Mouse (Mus musculus): ENCODE data around the gene Larp1.

Larp1 gene

DNA sequence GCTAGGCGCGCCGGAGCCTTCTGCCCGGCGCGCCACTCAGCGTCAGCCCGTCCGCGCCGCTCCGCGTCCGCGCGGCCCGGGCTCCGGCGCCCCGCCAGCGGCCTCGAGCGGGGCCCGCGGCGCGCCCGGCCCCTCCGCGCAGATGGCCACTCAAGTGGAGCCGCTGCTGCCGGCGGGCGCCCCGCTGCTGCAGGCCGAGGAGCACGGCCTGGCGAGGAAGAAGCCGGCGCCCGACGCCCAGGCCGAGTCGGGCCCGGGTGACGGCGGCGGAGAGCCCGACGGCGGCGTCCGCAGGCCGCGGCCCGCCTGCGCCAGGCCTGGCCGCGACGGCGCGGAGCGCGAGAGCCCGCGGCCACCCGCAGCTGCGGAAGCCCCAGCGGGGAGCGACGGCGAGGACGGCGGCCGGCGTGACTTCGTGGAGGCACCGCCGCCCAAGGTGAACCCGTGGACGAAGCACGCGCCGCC is at the start of gene Larp1:
Gene Larp1 (plus strand): TSS at position 14 of the 465 bp plus-strand sequence.
- DNase-seq (ENCODE audit: low spot score), result no peak

DNA sequence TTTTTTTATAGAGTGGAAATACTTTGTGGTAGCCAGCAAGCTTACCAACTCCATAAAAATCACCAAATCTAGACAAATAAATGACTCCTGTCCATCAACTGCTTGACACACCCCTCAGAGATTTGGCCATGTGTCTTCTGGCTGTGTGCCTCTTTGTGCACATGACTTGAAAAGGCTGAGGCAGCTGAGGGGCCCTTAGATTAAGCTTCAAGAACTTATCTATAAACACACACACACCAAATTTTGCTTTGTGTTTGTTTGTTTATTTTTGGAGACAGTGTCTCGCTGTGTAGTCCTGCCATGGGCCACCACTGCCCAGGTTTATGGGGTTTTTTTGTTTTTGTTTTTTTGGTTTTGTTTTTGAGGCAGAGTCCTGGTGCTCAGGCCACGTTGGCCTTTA is 48.9 kb upstream of the Larp1 start:
- no peak for DNase-seq (ENCODE audit: low spot score)

DNA sequence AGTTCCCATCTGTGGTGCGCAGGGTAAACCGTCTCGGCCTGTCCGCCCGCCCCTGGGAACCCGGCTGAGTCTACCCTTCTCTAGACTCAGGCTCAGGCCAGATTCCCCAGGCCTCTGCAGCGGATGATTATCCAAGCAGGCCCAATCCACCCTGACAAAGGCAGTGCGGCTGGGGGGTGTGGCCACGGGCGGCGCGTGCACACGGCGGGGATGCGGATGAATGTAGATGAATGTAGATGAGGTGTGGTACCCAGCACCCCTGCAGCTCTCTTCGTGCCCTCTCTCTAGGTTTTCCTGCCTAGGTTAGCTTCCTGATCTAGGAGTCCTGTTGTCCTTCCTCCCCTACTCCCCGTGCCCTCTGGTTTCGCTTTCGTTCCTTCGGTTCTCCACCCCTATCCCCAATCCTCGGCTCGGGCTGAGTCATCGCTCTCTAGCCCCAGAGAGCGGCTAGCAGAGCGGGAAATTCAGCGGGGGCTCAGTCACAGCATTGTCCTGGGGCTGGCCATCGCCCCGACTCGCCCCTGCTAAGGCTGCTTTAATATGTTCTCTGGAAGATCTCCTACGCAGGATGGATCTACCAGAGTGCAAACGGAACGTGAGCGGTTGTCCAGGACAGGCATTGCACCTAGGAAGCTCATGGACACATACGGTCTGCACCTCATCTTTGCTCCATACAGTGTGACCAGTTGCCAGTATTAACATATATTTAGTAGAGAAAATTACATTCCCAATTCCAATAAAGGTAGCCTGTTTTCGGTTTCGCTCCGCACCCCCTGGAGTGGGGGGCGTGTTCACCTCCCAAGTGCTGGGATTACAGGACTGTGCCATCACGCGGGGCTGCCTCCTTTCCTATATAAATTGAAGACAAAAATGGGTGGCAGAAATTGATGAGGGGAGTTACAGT is 46.2 kb upstream of the Larp1 start:
- peak; percentile 79 for DNase-seq (ENCODE audit: low spot score)

DNA sequence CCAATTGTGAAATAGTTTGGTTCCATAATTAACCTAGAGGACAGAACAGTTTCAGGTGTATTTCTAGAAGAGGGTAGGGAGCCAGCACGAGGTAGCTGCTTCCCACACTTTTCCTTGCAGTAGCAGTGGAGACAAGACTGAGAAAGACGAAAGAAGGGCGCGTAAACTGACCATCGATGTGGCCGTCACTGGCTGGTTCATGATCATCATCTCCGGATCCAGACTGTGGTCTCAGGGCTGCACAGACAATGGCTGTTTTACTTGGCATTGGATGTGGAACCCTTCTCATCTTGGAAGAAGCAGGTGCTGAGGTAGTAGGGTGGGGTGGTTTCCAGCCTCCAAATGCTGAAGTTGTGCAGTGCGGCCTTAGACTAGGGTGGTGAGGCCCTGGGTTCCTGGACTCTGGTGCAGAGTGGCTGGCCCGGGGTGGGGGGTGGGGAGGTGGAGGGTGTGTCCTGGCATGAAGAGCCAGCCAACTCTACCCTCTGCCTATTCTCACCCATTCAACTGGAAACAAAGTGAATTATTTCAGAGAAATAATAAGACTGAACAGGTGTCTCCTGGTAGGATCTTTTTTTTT is 45.5 kb upstream of the Larp1 start:
- DNase-seq (ENCODE audit: low spot score), result no peak

DNA sequence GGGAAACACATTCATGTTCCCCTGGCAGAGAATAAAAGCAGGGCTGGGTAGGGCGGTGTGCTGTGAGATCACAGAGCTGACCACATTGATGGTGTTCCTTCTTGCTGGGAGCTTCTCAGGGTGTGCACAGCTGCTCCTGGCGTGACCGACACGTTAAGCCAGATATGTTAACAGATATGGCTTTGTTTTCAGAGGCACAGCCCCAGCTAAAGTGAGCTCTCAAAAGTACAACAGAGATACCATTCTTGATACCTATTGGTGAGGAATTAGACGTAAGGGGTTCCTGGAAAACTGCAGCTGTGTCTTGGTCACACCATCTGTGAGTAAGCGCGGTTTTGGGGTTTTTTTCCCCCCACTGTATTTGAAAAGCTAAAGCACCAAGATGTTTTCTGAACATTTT is 42.2 kb upstream of the Larp1 start:
- DNase-seq (ENCODE audit: low spot score), result no peak

DNA sequence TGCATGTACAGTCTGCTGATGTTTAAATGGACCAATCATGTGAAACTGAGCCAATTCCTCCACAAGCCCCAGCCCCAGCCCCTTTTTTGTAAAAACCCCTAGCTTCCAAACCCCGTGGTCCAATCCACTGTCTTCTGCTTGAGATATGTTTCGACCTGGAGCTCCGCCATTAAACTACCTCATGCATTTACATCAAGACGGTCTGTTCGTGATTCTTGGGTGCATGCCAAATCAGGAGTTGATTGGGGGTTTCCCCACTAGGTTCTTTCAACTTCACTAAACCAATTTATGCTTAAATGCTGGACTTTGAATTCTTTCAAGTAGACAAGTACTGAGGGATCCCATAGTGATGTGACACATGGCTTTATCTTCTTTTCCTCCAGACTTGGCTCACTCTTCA is 40.6 kb upstream of the Larp1 start:
- DNase-seq (ENCODE audit: low spot score), result no peak

DNA sequence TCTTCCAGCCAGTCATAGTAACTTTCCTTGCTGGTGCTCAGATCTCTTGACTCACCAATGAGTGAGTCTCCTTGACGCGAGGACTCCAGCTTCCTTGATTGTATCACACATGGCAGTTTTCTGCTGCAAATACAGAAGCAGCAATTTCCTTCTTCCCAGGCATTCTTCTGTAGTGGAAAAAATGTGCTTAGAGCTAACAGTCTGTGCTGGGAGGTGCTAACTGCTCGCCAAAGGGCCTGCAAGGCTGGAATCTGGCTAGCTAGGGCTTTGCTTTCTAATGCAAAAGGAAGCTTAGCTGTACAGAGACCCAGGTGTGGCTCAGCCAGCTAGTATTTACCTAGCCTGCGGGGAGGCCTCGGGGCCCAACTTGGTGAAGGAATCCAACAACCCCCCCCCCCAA is 38.3 kb upstream of the Larp1 start:
- no peak for DNase-seq (ENCODE audit: low spot score)

DNA sequence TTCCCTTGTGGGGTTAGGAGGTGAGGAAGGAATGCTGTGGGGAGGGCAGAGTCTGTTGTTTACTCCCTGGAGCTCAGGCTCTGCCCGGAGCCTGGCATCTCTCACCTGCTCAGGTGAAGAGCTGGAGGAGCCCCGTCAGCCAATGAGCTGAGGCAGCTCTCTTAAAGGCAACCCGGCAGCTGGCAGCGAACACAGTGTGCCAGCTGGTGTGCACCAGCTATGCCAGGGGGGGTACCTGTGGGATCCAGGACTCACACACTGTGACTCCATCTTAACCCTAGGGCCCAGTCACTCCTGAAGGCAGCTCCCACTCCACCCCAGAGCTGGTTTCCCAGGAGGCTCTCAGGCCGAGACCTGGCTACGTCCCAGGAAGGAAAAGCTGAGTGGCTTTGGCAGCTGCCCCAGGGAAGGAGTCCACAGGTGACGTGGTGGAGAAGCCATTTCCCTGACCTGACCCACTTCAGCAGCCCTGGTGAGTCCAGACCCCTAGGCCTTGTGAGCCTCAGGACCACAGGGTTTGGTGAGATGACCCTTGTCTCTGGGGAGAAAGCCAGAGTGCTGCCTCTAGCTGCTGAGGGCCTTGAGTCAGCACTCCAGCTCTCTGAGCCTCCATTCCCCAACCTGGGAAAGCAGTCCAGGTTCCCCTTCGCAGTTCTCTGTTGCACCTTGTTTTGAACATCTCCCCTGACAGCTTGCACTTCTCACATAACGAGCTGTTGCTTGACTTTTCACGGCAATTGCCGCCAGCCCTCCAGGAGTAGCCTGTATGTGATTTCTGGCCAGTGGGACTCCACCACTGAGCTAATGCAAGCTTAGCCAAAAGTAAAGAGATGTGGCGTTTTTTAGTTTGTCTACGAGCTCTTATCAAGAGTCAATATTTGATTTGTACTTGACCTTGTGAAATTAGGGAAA is 35.6 kb upstream of the Larp1 start:
- DNase-seq (ENCODE audit: low spot score), result peak; percentile 90

DNA sequence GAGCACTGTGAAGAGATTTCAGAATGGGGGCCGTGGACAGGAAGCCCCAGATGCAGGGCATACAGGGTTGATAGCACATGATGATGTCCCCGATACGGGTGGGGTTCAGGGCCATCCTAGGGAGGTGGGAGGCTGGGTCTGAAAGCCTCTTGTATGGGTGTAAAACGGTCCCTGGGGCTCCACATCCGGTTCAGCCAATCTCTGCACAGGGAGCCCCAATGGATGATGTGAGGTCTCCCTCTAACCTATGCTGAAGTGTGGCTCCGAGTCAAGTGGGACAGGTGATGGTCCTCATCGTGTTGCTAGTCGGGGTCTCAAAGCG is 35.0 kb upstream of the Larp1 start:
- DNase-seq (ENCODE audit: low spot score), result no peak

DNA sequence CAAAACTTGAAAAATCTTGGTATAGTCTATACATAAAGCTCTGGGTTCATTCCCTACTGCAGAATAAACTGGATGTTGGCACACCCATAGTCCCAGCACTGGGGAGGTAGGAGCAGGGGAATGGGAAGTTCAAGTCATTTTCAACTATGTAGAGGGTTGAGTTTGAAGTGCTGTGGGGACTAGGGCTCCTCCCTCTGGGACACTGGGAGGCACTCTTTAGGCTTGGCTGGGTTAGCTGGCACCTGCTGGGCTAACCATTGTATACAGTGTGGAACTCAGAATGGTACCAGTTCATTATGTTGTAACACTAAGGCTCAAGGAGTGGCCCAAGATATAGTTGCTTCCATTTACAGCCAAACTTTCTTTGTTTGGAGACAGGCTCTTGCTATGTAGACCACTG is 33.0 kb upstream of the Larp1 start:
- peak; percentile 43 for DNase-seq (ENCODE audit: low spot score)

DNA sequence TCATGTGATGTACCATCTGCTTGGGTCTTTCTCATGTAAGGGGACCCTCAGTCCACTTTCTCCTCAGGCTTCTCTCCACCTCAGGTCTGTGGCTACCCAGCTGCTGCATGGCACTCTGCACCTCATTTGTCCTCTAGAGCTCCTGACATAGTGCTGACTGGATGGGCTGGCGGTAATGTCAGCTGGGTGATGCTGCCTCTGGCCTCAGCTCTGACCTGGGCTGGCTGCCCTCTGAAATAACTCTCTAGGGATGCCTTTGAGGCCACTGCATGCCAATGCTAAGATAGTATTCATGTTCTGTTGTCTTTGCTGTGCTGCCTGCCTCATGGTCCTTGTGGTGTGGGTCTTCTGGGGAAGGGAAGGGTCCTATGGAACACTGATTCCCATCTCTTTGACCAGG is 31.2 kb upstream of the Larp1 start:
- DNase-seq (ENCODE audit: low spot score), result no peak

DNA sequence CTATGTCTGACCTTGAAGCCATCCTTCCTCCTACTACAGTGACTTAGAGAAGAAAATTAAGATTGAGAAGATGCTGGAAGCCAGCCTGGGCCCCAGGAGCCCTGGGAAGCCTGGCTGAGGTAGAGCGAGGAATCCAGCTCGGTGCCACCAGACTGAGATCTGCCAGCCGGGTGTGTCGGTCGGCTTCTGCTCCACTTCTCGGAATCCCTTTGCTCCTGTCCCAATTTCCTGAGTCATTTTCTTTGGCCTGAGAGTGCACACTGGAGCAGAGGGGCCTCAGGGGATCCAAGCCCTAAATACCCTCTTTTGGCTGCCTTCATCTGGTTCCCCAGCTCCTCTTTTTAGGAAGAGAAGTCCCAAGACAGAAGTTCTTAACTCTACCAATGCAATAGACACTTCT is 29.2 kb upstream of the Larp1 start:
- DNase-seq (ENCODE audit: low spot score), result no peak

DNA sequence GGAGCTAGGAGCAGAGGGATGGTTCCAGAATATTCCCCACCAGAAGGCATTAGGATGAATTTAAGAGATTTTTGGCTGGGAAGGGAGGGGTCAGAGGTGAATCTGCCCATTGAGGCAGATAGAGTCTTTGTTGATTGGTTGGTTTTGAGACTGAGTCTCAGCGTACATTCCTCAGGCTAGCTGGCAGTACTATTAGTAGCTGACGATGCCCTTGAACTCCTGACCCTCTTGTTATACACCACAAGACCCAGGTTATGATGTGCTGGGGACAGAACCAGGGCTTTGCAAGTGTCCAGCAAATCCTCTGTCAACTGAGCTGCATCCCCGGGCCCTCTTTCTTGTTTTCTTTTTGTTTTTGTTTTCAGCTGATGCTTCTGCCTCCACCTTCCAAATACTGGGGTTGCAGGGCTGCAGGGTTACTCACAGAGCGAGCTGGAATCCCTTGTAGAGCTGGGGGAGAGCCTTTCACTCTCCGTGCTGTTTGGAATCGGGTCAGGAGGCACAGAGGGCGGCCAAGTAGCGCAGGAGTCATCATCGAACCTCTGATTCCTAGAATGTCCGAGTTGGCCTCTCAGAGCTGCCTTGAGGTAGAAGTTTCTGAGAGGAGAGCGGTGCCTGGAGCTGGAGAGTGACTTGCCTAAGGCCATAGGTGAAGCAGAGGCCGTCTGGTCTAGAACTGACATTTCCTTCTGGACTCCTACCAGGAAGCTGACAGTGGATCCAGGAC is 27.6 kb upstream of the Larp1 start:
- DNase-seq (ENCODE audit: low spot score), result no peak

DNA sequence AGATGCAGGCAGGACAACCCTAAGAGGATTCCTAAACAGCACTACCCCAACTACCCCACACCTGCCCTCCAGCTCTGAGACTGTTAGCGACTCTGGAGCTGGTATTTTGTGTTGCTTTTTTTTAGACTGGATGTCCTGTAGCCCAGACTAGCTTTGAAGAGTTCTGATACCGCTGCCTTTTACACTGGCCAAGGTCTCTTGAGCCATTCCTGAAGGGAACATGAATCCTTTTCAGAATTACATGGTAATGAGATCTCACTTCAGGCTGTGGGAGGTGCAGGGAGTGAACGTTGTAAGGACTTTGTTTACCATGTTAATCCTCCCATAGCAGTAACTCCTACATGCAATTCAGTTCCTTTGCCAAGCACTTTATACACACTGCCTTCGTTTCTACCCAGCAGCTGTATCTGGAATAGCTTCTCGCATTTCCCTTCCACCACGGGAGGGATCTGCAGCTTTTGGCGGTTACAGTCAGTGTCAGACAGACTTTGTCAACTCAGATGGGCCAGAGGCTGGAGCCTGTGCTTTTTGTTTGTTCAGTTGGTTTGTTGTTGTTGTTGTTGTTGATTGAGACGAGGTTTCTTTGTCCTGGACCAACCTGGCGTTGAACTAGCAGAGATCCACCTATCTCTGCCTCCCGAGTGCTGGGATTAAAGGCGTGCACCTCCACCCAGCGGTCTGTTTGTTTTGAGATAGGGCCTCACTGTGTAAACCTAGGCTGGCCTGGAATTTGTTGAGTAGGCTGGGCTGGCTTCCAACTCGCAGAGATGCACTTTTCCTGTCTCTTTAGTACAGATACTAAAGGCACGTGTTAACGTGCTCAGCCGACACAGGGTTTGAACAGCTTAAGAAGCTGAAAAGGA is 25.2 kb upstream of the Larp1 start:
- peak; percentile 50 for DNase-seq (ENCODE audit: low spot score)

DNA sequence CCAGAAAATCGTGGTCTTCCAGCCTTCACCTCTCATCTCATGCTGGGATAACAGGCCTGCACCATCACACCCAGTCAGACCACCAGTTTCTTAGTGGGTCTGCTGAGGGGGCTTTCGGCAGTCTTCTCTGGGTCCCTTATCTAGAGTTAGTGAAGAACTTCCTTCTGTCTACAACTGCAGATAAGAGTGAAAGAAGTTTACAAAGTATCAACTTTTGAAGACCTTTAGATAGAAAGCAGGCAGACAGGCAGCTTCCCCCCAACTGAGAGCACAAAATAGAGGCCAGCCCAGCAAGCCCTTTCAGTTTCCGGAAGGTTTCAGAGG is 24.6 kb upstream of the Larp1 start:
- DNase-seq (ENCODE audit: low spot score), result no peak

DNA sequence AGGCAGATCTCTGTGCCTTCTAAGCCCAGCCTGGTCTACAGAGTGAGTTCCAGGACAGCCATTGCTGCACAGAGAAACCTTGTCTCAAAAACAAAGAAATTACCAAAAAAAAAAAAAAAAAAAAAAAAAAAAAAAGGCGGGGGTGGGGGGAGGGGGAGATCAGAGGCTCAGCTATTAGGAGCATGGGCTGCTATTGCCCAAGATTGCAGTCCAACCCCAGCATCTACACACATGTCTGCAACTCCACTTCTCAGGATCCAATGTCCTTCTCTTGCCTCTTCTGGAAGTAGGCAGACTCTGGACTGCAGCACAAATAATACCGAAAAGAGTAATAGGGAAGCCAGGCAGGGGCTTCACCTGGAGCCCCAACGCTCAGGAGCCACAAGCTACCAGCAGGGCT is 23.4 kb upstream of the Larp1 start:
- no peak for DNase-seq (ENCODE audit: low spot score)

DNA sequence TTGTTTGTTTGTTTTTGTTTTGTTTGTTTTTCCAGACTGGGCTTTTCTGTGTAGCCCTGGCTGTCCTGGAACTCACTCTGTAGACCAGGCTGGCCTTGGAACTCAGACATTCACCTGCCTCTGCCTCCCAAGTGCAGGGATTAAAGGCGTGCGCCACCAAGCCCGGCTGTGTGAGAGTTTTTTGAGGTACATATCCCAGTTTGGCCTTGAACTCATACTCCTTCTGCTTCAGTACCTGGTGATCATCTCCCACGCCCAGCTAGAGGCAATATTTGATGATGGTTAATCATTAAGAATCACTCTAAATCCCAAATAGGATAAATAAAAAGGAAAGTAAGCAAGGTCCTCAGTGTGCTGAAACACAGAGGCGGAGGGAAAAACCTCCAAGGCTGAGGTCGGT is 22.8 kb upstream of the Larp1 start:
- no peak for DNase-seq (ENCODE audit: low spot score)

DNA sequence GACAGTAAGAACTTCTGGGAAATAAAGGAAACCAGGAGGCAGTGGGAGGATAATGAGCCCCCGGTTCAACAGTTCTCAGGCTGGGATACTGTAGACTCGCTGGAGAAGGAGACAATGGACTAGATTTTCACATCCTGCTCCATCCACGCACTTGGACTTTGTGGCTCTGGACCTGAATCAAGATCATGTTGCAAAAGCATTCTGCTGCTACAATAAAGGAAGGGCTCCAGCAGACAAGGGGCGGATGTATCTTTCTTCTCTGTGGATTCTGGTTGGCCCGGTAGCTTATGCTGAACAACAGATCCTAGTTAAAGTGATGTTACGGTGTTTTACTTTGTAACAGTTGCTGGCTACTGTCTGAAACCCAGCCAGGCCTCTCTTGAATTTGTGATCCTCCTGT is 22.4 kb upstream of the Larp1 start:
- DNase-seq (ENCODE audit: low spot score), result no peak

DNA sequence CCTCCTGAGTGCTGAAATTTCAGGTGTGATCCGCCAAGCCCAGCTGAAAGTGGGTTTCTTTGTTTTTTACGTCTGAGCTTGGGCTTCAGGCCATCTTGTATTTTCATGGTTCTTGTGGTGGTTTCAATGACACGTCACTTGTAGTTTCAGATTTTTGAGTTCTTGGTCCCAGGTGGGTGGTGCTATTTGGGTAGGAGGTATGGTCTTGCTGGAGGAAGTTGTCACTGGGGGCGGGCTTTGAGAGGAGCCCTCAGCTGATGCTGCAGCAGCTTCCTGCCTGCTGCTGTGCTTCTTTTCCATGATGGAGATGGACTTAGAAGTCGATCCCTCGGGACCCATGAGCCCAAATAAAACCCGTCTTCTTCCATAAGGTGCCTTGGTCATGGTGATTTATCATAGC is 22.0 kb upstream of the Larp1 start:
- no peak for DNase-seq (ENCODE audit: low spot score)

DNA sequence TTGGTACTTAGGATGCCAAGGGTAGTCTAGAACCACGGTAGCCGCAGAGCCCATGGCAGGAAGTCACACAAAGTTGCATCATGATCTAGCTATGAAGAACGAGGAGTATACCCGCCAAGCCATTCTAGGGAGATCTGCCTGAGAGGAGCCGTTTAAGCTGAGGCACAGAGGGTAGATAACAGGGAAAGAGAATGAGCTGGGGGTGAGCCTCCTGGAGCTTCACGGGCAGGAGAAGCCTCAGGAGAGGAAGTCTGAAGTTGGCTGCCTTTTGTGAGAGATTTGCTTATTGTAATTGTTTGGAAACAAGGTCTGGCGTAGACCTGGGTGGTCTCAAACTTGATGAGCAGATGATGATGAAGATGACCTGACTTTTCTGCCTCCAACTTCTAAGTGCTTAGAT is 10.7 kb upstream of the Larp1 start:
- no peak for DNase-seq (ENCODE audit: low spot score)

DNA sequence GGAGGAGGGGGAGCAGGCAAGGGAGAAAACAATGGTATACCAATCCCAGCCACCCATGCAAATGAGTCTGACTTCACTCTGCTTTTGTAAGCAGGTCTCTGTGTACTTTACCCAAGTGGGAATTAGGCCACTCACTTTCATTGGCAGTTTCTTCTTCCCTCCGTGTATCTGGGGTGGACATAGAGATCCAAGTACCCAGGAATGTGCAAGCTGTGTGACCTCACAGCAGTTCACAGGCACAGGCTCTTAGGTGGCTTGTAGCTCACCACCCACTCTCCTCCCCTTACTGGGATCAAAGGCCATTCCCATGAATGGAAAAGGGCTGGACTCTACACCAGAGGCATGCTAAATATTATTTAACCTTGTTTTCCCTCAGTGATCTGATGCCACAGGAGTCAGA is 10.0 kb upstream of the Larp1 start:
- DNase-seq (ENCODE audit: low spot score), result peak; percentile 57
